Mouse (Mus musculus) thymus, postnatal 25 days (tissue): ENCODE data around the gene Igf2r.

Experiments used
- DNase-seq: peaks from one replicate; pipeline ENCODE4 v3.0.0; 2022

The Igf2r gene

GRCm38 (mm10) chr17:12668478-12669362 lies 100.7 kb downstream of the Igf2r start:
- no peak for DNase-seq

GRCm38 (mm10) chr17:12664156-12664555 lies 105.3 kb downstream of the Igf2r start:
- DNase-seq = no peak

GRCm38 (mm10) chr17:12660572-12661260 lies 108.7 kb downstream of the Igf2r start:
- DNase-seq = no peak

- DNase-seq = no peak
These were observed 110.2 kb downstream of the Igf2r start for GRCm38 (mm10) chr17:12659233-12659632.

GRCm38 (mm10) chr17:12658784-12659183 lies 110.7 kb downstream of the Igf2r start:
- DNase-seq = no peak

- peak; percentile 41 for DNase-seq
These were observed 113.6 kb downstream of the Igf2r start for GRCm38 (mm10) chr17:12655826-12656225.

- DNase-seq = no peak
These were observed 115.4 kb downstream of the Igf2r start for GRCm38 (mm10) chr17:12654061-12654460.

GRCm38 (mm10) chr17:12652604-12653003 lies 116.9 kb downstream of the Igf2r start:
- DNase-seq = no peak

- no peak for DNase-seq
These were observed 124.0 kb downstream of the Igf2r start for GRCm38 (mm10) chr17:12645461-12645860.

GRCm38 (mm10) chr17:12641087-12641486 lies 128.4 kb downstream of the Igf2r start:
- no peak for DNase-seq

- no peak for DNase-seq
These were observed 129.9 kb downstream of the Igf2r start for GRCm38 (mm10) chr17:12639585-12639984.

GRCm38 (mm10) chr17:12634814-12635213 lies 134.7 kb downstream of the Igf2r start:
- DNase-seq = no peak
